Mouse (Mus musculus): ENCODE data around the gene Casc3. TPM values are rescaled to one million over a fixed set of nuclear protein-coding genes. Genes with fewer than 3 reads are reported as not detected.

Gene Casc3
- polyA plus RNA-seq (2012; rRNA removed): 21.1 and 23.8 TPM in 2 replicates

GRCm38 (mm10) chr11:98804605-98805004 is at the start of gene Casc3:
Gene Casc3, plus strand, starts transcription at chr11:98804905.
- no peak for DNase-seq (ENCODE audit: low read depth, low spot score)
- 89% methylated on average over 5 of the region's 5 CpGs for WGBS

GRCm38 (mm10) chr11:98755726-98756380 is 48.9 kb upstream of the Casc3 start:
- 96% methylated on average over 6 of the region's 6 CpGs for WGBS

GRCm38 (mm10) chr11:98756711-98757110 is 48.0 kb upstream of the Casc3 start:
- 85% methylated on average over 12 of the region's 12 CpGs for WGBS

More at GRCm38 (mm10) chr11:98755726-98756380, 48.9 kb upstream of the Casc3 start:
- no peak for DNase-seq (ENCODE audit: low read depth, low spot score)

GRCm38 (mm10) chr11:98761939-98762338 is 42.8 kb upstream of the Casc3 start:
- 80% methylated on average over 4 of the region's 4 CpGs for WGBS
- no peak for DNase-seq (ENCODE audit: low read depth, low spot score)

More at GRCm38 (mm10) chr11:98756711-98757110, 48.0 kb upstream of the Casc3 start:
- DNase-seq (ENCODE audit: low read depth, low spot score): no peak

- WGBS: 62% methylated on average over 17 of the region's 17 CpGs
- no peak for DNase-seq (ENCODE audit: low read depth, low spot score)
Measured at GRCm38 (mm10) chr11:98762756-98763501, 41.8 kb upstream of the Casc3 start.

- no peak for DNase-seq (ENCODE audit: low read depth, low spot score)
- 61% methylated on average over 8 of the region's 8 CpGs for WGBS
Measured at GRCm38 (mm10) chr11:98763502-98763861, 41.2 kb upstream of the Casc3 start.

GRCm38 (mm10) chr11:98764091-98764490 is 40.6 kb upstream of the Casc3 start:
- no peak for DNase-seq (ENCODE audit: low read depth, low spot score)
- 91% methylated on average over 18 of the region's 18 CpGs for WGBS

GRCm38 (mm10) chr11:98764746-98765145 is 40.0 kb upstream of the Casc3 start:
- DNase-seq (ENCODE audit: low read depth, low spot score): no peak

GRCm38 (mm10) chr11:98765421-98766309 is 39.0 kb upstream of the Casc3 start:
- no peak for DNase-seq (ENCODE audit: low read depth, low spot score)
- 54% methylated on average over 8 of the region's 9 CpGs for WGBS

GRCm38 (mm10) chr11:98766346-98766745 is 38.4 kb upstream of the Casc3 start:
- no peak for DNase-seq (ENCODE audit: low read depth, low spot score)
- WGBS: 30% methylated on average over 2 of the region's 2 CpGs

GRCm38 (mm10) chr11:98766816-98767215 is 37.9 kb upstream of the Casc3 start:
- DNase-seq (ENCODE audit: low read depth, low spot score): no peak
- WGBS: 40% methylated on average over 5 of the region's 5 CpGs

GRCm38 (mm10) chr11:98767276-98767675 is 37.4 kb upstream of the Casc3 start:
- WGBS: 56% methylated on average over 9 of the region's 9 CpGs
- no peak for DNase-seq (ENCODE audit: low read depth, low spot score)

GRCm38 (mm10) chr11:98767713-98768112 is 37.0 kb upstream of the Casc3 start:
- WGBS: 53% methylated on average over 4 of the region's 4 CpGs
- DNase-seq (ENCODE audit: low read depth, low spot score): no peak

- 68% methylated on average over 39 of the region's 39 CpGs for WGBS
- DNase-seq (ENCODE audit: low read depth, low spot score): no peak
Measured at GRCm38 (mm10) chr11:98768127-98769006, 36.3 kb upstream of the Casc3 start.

- no peak for DNase-seq (ENCODE audit: low read depth, low spot score)
- 81% methylated on average over 25 of the region's 25 CpGs for WGBS
Measured at GRCm38 (mm10) chr11:98769007-98769954, 35.4 kb upstream of the Casc3 start.

- no peak for DNase-seq (ENCODE audit: low read depth, low spot score)
- WGBS: 53% methylated on average over 26 of the region's 26 CpGs
Measured at GRCm38 (mm10) chr11:98770096-98770975, 34.4 kb upstream of the Casc3 start.

GRCm38 (mm10) chr11:98771131-98771530 is 33.6 kb upstream of the Casc3 start:
- DNase-seq (ENCODE audit: low read depth, low spot score): no peak
- WGBS: 92% methylated on average over 18 of the region's 18 CpGs
